36 mouse cellular contexts compared by ENCODE assay signal in the genomic region with DNA sequence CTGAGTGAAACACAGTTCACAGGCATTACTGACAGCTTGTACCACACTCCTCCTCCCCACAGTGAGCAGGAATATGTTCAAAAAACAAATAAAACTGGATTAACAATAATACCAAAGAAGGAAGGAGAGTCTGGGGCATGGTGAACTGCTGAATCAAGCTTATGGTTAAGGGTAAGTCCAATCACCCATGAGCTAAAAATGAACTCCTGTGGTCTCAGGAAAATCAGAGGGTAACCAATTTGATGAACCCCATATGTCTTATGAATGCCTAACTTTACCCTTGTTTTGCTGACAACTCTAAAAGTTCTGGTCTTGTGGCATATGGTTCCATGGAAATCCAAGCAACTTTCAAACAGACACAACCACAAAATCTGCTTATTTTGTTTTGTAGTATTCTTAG. TPM values are rescaled to one million over a fixed set of nuclear protein-coding genes. Genes with fewer than 3 reads are reported as not detected.
"Had no signal": no experiment of that assay in that cellular context is flagged by ENCODE, and none has a peak within 500 bp of the region (broad histone marks: within the 10 kb centered on the region; RNA-seq: fewer than 3 reads in every experiment).

No protein-coding gene starts in this region.

- H3K27me3 ChIP-seq: heart, embryonic 12.5 days; heart, embryonic 13.5 days; heart, embryonic 15.5 days; hindbrain, embryonic 12.5 days; hindbrain, embryonic 13.5 days; hindbrain, embryonic 15.5 days; intestine, embryonic 15.5 days; kidney, embryonic 15.5 days had no signal

- ATAC-seq: hindbrain, embryonic 16.5 days; hindbrain, postnatal 0 days; intestine, embryonic 15.5 days; intestine, embryonic 16.5 days; intestine, postnatal 0 days had no signal

- H3K9ac ChIP-seq: heart, embryonic 12.5 days; heart, embryonic 13.5 days; heart, embryonic 15.5 days; hindbrain, embryonic 12.5 days; hindbrain, embryonic 13.5 days; hindbrain, embryonic 14.5 days; hindbrain, embryonic 15.5 days; intestine, embryonic 15.5 days; kidney, embryonic 15.5 days had no signal

- H3K4me1 ChIP-seq: heart, embryonic 12.5 days; heart, embryonic 13.5 days; heart, embryonic 15.5 days; hindbrain, embryonic 10.5 days; hindbrain, embryonic 12.5 days; hindbrain, embryonic 13.5 days; hindbrain, embryonic 15.5 days; intestine, embryonic 15.5 days; kidney, embryonic 15.5 days had no signal

- H3K27ac ChIP-seq: heart, embryonic 13.5 days; heart, embryonic 15.5 days; hindbrain, embryonic 10.5 days; hindbrain, embryonic 12.5 days; hindbrain, embryonic 13.5 days; hindbrain, embryonic 14.5 days; hindbrain, embryonic 15.5 days; hindbrain, postnatal 0 days; intestine, embryonic 15.5 days; kidney, embryonic 15.5 days; kidney, postnatal 0 days; layer of hippocampus, adult 2 months; left cerebral cortex, adult 2 months had no signal

- H3K4me2 ChIP-seq: heart, embryonic 12.5 days; heart, embryonic 13.5 days; heart, embryonic 15.5 days; hindbrain, embryonic 12.5 days; hindbrain, embryonic 13.5 days; hindbrain, embryonic 14.5 days; hindbrain, embryonic 15.5 days; intestine, embryonic 15.5 days; kidney, embryonic 15.5 days had no signal

- H3K4me3 ChIP-seq: heart, embryonic 12.5 days; heart, embryonic 13.5 days; heart, embryonic 15.5 days; hindbrain, embryonic 10.5 days; hindbrain, embryonic 12.5 days; hindbrain, embryonic 13.5 days; hindbrain, embryonic 15.5 days; intestine, embryonic 15.5 days; kidney, embryonic 15.5 days; layer of hippocampus, adult 2 months; left cerebral cortex, adult 2 months had no signal

- DNase-seq: heart, postnatal 10 days; heart, postnatal 14 days; heart, postnatal 36 days; heart, postnatal 4 days; kidney, adult 11 months; kidney, adult 18-20 months; kidney, adult 2 months; kidney, adult 8-10 months; kidney, adult 9 months; kidney, postnatal 10 days; kidney, postnatal 14 days; kidney, postnatal 25 days; kidney, postnatal 36 days; kidney, postnatal 4 days; layer of hippocampus, adult 9-11 months; layer of hippocampus, postnatal 36 days had no signal

- H3K36me3 ChIP-seq: heart, embryonic 12.5 days; heart, embryonic 13.5 days; heart, embryonic 15.5 days; hindbrain, embryonic 10.5 days; hindbrain, embryonic 12.5 days; hindbrain, embryonic 13.5 days; hindbrain, embryonic 15.5 days; intestine, embryonic 15.5 days; kidney, embryonic 15.5 days had no signal

- H3K9me3 ChIP-seq: heart, embryonic 12.5 days; heart, embryonic 13.5 days; heart, embryonic 15.5 days; hindbrain, embryonic 10.5 days; hindbrain, embryonic 12.5 days; hindbrain, embryonic 13.5 days; hindbrain, embryonic 15.5 days; intestine, embryonic 15.5 days; kidney, embryonic 15.5 days had no signal

RNA-seq across cellular contexts. Expression of a gene that starts 37.9 kb away (rescaled TPM):
- polyA plus RNA-seq: heart, embryonic 12.5 days; heart, embryonic 14.5 days; heart, embryonic 15.5 days; heart, postnatal 0 days; hindbrain, embryonic 14.5 days; kidney, embryonic 14.5 days had no signal
